Mouse (Mus musculus) C2C12 (cell line): ENCODE results near the gene Gm48551. TPM values are rescaled to one million over a fixed set of nuclear protein-coding genes. Genes with fewer than 3 reads are reported as not detected.
A peak's percentile ranks its signal among the peaks of the same experiment; 100 is the strongest.

ENCODE experiments used
- H3K27me3 ChIP-seq: one replicate; pipeline ENCODE4 v1.6.1; 2011; ENCODE audit not compliant: control insufficient read depth, insufficient read depth, insufficient read length
- H3K36me3 ChIP-seq: one replicate; pipeline ENCODE4 v1.6.1; 2011; ENCODE audit not compliant: control insufficient read depth, insufficient read depth
- H3K4me3 ChIP-seq: one replicate; pipeline ENCODE4 v1.5.1; 2011; ENCODE audit warnings: mild to moderate bottlenecking, control low read depth; ENCODE audit not compliant: poor library complexity, insufficient read depth, severe bottlenecking
- H3K79me2 ChIP-seq: one replicate; pipeline ENCODE4 v1.6.1; 2011; ENCODE audit not compliant: control insufficient read depth, insufficient read depth
- H3K79me3 ChIP-seq: one replicate; pipeline ENCODE4 v1.6.1; 2011; ENCODE audit warnings: low read depth, control low read depth
- H3ac ChIP-seq: one replicate; pipeline ENCODE3; 2011; ENCODE audit warnings: low read depth; ENCODE audit not compliant: control insufficient read depth, insufficient read length
- CEBPB ChIP-seq: IDR thresholded peaks from one replicate; pipeline ENCODE4 v1.6.1; 2011; ENCODE audit warnings: low read depth, mild to moderate bottlenecking, control low read depth, moderate library complexity
- CTCF ChIP-seq: IDR thresholded peaks from one replicate; pipeline ENCODE4 v1.5.1; 2011; ENCODE audit not compliant: control insufficient read depth, insufficient read depth, insufficient read length
- FOSL1 ChIP-seq: IDR thresholded peaks from one replicate; pipeline ENCODE4 v1.8.0; 2011; ENCODE audit warnings: mild to moderate bottlenecking, low read length; ENCODE audit not compliant: poor library complexity, insufficient read depth, severe bottlenecking
- MAX ChIP-seq: IDR thresholded peaks from one replicate; pipeline ENCODE4 v1.6.1; 2011; ENCODE audit warnings: mild to moderate bottlenecking, control low read depth
- MYOD1 ChIP-seq: IDR thresholded peaks from one replicate; pipeline ENCODE4 v1.6.1; 2011; ENCODE audit warnings: low read depth; ENCODE audit not compliant: control insufficient read depth, insufficient read length
- MYOG ChIP-seq: IDR thresholded peaks from one replicate; pipeline ENCODE4 v1.6.1; 2011; ENCODE audit not compliant: control insufficient read depth, insufficient read length; ENCODE audit errors: extremely low read depth
- USF1 ChIP-seq: IDR thresholded peaks from one replicate; pipeline ENCODE4 v1.6.1; 2011; ENCODE audit warnings: low read depth, mild to moderate bottlenecking, control low read depth, moderate library complexity
- polyA plus RNA-seq: library from polyadenylated mRNA; unstranded; fragments of >200 nt; fragmentation: generic; extraction: Trizol; gene quantifications from one replicate; pipeline ENCODE4 v1.2.1, GENCODE M21; 2012; ENCODE audit warnings: missing spikeins

The Gm48551 gene
- polyA plus RNA-seq, 1 experiment: 1.7 TPM

GRCm38 (mm10) chr10:81349961-81350350 lies 34.3 kb upstream of the Gm48551 start:
- Histone ChIP-seq H3K79me3 (peaks cover 5% of the 10 kb centered on the region), H3K27me3 (no peaks in the 10 kb centered on the region), H3ac (peak overlapping the region; percentile 95), H3K36me3 (peaks cover 21% of the 10 kb centered on the region), H3K79me2 (peaks cover 14% of the 10 kb centered on the region), H3K4me3 (peak overlapping the region; percentile 95)
- TF ChIP-seq MAX (no peak), CTCF (no peak), USF1 (no peak), CEBPB (no peak), FOSL1 (no peak), MYOD1 (no peak), MYOG (no peak)

- Histone ChIP-seq H3ac (peak within 1 kb of the TSS; percentile 95), H3K36me3 (peaks cover 21% of the 10 kb centered on the region), H3K79me2 (peaks cover 14% of the 10 kb centered on the region), H3K27me3 (no peaks in the 10 kb centered on the region), H3K4me3 (peak within 1 kb of the TSS; percentile 95), H3K79me3 (peaks cover 5% of the 10 kb centered on the region)
- TF ChIP-seq CTCF: peak; percentile 57
- no peak for TF ChIP-seq USF1
- no peak for TF ChIP-seq MYOD1
- TF ChIP-seq MYOG: no peak
Measured at GRCm38 (mm10) chr10:81350351-81351063, 33.8 kb upstream of the Gm48551 start, which contains the start of gene Hmg20b. Hmg20b (minus strand) TSS chr10:81350480.

- Histone ChIP-seq H3K4me3 (no peak overlapping the region), H3K79me3 (peaks cover 5% of the 10 kb centered on the region)
- TF ChIP-seq MYOD1: peak; percentile 10
- no peak for TF ChIP-seq CTCF
Measured at GRCm38 (mm10) chr10:81351678-81352291, 32.5 kb upstream of the Gm48551 start.

GRCm38 (mm10) chr10:81354738-81355477 lies 29.4 kb upstream of the Gm48551 start:
- no peaks in the 10 kb centered on the region for H3K27me3 ChIP-seq
- no peak overlapping the region for H3ac ChIP-seq
- H3K79me3 ChIP-seq: peaks cover under 1% of the 10 kb centered on the region
- no peak overlapping the region for H3K4me3 ChIP-seq
- peaks cover 1% of the 10 kb centered on the region for H3K79me2 ChIP-seq
- H3K36me3 ChIP-seq: no peaks in the 10 kb centered on the region
- TF ChIP-seq MAX (no peak), MYOD1 (no peak), USF1 (no peak), MYOG (no peak), FOSL1 (no peak), CTCF (no peak), CEBPB (no peak)

More at GRCm38 (mm10) chr10:81351678-81352291, 32.5 kb upstream of the Gm48551 start:
- H3ac ChIP-seq: no peak overlapping the region
- no peaks in the 10 kb centered on the region for H3K27me3 ChIP-seq
- peaks cover 16% of the 10 kb centered on the region for H3K36me3 ChIP-seq
- peaks cover 14% of the 10 kb centered on the region for H3K79me2 ChIP-seq

- no peaks in the 10 kb centered on the region for H3K36me3 ChIP-seq
- no peaks in the 10 kb centered on the region for H3K79me2 ChIP-seq
- H3K4me3 ChIP-seq: no peak overlapping the region
- no peaks in the 10 kb centered on the region for H3K27me3 ChIP-seq
- TF ChIP-seq MYOG (no peak), FOSL1 (no peak), CEBPB (no peak), MAX (no peak), USF1 (no peak), MYOD1 (no peak), CTCF (no peak)
- H3ac ChIP-seq: no peak overlapping the region
- no peaks in the 10 kb centered on the region for H3K79me3 ChIP-seq
Measured at GRCm38 (mm10) chr10:81355533-81355932, 28.7 kb upstream of the Gm48551 start.
